Mouse (Mus musculus): ENCODE data around the gene Trim66. TPM values are rescaled to one million over a fixed set of nuclear protein-coding genes. Genes with fewer than 3 reads are reported as not detected.

The Trim66 gene
- polyA plus RNA-seq, 1 experiment, result not detected

DNA sequence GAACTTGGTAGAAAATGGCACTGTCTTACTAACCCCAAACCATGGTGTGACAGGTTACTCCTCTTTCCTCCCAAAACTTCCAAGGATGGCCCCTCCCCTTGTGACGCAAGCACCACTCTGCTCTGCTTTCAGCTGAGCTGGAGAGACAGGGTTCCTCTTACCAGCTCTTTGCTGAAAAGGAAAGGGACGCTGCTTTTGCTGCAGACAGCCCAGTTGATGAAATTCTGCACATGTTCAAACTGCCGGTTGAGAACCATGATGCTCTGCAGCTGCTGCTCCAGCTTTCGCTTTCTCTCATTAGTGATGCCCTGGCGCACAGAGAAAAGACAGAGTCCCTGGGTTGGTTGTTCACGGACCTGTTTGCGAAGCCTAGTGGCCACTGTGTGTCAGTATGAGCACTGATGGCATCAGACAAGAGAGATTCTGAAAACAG lies 27.2 kb downstream of the Trim66 start:
- WGBS, result 31% methylated on average over 7 of the region's 7 CpGs
- Histone ChIP-seq H3K27ac (ENCODE audit: insufficient read depth, low read depth, low read length) (no peak overlapping the region), H3K4me1 (ENCODE audit: control insufficient read depth, insufficient read depth, low read length) (peaks cover 18% of the 10 kb centered on the region), H3K4me3 (ENCODE audit: insufficient read depth, low read depth, low read length) (no peak overlapping the region)
- TF ChIP-seq POLR2A (IDR thresholded peaks at IDR 0.05; ENCODE audit: insufficient read depth, low read depth, low read length) (no peak), CTCF (IDR thresholded peaks at IDR 0.05; ENCODE audit: insufficient read depth, low read depth, low read length) (no peak)

DNA sequence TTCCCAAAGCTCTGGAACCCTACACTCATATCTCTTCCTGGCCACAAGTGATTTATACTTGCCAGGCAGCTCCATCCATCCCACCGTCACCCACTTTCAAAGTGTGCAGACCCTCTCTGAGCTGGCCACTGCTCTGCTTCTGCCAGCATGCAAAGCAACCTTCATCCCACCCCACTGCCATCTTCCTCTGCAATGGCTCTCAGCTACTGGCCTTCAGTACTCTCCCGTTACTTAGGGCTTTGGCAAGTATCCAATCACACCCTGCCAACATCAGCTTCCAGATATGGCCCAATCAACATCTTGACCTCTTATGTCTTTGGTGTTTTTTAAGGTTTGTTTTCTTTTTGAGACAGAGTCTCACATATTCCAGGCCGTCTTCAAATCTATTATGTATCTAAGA lies 30.0 kb downstream of the Trim66 start:
- WGBS, result 80% methylated on average over 3 of the region's 3 CpGs
- TF ChIP-seq POLR2A (IDR thresholded peaks at IDR 0.05; ENCODE audit: insufficient read depth, low read depth, low read length) (no peak), CTCF (IDR thresholded peaks at IDR 0.05; ENCODE audit: insufficient read depth, low read depth, low read length) (no peak)
- Histone ChIP-seq H3K27ac (ENCODE audit: insufficient read depth, low read depth, low read length) (no peak overlapping the region), H3K4me1 (ENCODE audit: control insufficient read depth, insufficient read depth, low read length) (no peaks in the 10 kb centered on the region), H3K4me3 (ENCODE audit: insufficient read depth, low read depth, low read length) (no peak overlapping the region)

DNA sequence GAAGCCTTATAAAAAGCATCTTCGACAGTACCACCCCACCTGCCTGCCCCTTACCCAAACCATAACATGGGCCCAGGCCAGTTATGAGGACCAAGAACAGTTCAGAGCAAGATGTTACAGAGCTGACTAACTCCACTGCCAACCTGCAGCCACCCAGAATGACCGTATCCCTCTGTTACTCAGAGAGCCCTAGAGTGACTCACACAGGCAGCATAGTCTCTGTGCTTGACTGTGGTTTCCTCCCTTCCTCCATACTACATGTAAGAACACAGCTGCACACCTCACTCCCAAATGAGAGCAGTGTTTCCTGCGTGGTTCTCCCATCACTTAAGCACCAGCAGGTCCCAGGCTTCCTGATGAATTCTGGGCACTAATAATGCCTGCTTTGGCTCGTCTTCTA lies 37.2 kb downstream of the Trim66 start:
- Histone ChIP-seq H3K4me3 (ENCODE audit: insufficient read depth, low read depth, low read length) (no peak overlapping the region), H3K4me1 (ENCODE audit: control insufficient read depth, insufficient read depth, low read length) (no peaks in the 10 kb centered on the region), H3K27ac (ENCODE audit: insufficient read depth, low read depth, low read length) (no peak overlapping the region)
- 54% methylated on average over 4 of the region's 4 CpGs for whole genome bisulfite sequencing
- TF ChIP-seq POLR2A (IDR thresholded peaks at IDR 0.05; ENCODE audit: insufficient read depth, low read depth, low read length) (no peak), CTCF (IDR thresholded peaks at IDR 0.05; ENCODE audit: insufficient read depth, low read depth, low read length) (no peak)

DNA sequence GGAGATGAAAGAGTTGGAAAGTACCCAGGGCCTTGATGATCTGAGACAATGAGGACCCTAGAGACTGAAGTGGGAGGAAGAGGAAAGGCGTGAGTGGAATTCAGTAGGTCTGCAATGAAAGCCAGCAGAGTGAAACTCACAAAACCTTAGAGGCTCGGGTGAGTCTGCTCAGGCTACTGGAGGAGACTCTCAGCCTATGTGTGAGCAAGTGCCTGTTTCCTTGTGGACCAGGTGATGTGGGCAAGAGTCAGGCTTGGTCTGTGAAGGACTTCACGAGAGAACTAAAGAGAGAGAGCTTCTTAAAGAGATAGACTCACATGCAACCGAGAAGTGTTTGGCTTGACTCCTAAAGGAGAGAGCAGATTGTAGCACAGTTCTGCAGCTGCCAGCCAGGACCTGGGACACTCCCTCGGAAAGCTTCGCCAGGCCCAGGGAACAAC lies 39.7 kb downstream of the Trim66 start:
- TF ChIP-seq POLR2A (IDR thresholded peaks at IDR 0.05; ENCODE audit: insufficient read depth, low read depth, low read length) (no peak), CTCF (IDR thresholded peaks at IDR 0.05; ENCODE audit: insufficient read depth, low read depth, low read length) (no peak)
- 48% methylated on average over 6 of the region's 6 CpGs for WGBS
- Histone ChIP-seq H3K4me3 (ENCODE audit: insufficient read depth, low read depth, low read length) (no peak overlapping the region), H3K4me1 (ENCODE audit: control insufficient read depth, insufficient read depth, low read length) (no peaks in the 10 kb centered on the region), H3K27ac (ENCODE audit: insufficient read depth, low read depth, low read length) (no peak overlapping the region)

DNA sequence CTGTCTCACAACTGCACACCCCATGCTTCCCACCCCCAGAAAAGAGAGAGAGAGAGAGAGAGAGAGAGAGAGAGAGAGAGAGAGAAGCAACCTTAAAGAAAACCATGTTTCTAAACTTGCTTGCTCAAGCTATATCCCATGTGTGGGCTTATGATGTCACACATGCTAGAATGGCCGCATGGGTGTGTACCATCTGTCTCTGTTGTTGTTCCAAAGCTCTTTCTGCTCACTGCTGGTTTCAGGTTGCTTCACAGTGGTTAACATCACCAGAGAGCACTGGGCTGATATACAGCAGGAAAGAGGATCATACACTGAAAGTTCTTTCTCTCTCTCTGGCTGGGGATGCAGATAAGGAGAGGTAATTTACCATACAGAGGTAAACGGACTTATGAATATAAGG lies 40.3 kb downstream of the Trim66 start:
- TF ChIP-seq POLR2A (IDR thresholded peaks at IDR 0.05; ENCODE audit: insufficient read depth, low read depth, low read length) (no peak), CTCF (IDR thresholded peaks at IDR 0.05; ENCODE audit: insufficient read depth, low read depth, low read length) (no peak)
- Histone ChIP-seq H3K4me3 (ENCODE audit: insufficient read depth, low read depth, low read length) (no peak overlapping the region), H3K4me1 (ENCODE audit: control insufficient read depth, insufficient read depth, low read length) (no peaks in the 10 kb centered on the region), H3K27ac (ENCODE audit: insufficient read depth, low read depth, low read length) (no peak overlapping the region)
- 64% methylated on average over 2 of the region's 2 CpGs for WGBS

DNA sequence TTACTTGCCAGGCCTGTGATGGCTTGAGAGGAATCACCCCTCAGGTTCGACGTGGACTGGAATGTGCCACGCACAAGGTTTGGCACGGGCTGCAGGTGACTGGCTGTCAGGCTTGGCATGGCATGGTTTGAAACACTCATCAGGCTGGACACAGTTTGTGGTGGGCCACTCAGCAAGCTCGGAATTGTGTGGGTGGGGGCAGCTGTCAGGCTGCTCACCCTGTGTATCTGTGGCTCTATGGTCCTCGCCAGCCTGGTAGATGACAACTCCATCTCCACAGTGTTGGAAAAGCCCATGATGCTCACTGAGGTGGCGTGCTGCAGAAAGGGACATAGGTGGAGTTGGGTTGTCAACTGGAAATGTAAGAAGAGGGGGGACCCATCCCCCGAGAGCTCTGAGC lies 47.2 kb downstream of the Trim66 start:
- TF ChIP-seq CTCF (IDR thresholded peaks at IDR 0.05; ENCODE audit: insufficient read depth, low read depth, low read length) (no peak), POLR2A (IDR thresholded peaks at IDR 0.05; ENCODE audit: insufficient read depth, low read depth, low read length) (no peak)
- 92% methylated on average over 8 of the region's 8 CpGs for WGBS
- no peak overlapping the region for H3K27ac ChIP-seq (ENCODE audit: insufficient read depth, low read depth, low read length)
- H3K4me1 ChIP-seq (ENCODE audit: control insufficient read depth, insufficient read depth, low read length), result no peaks in the 10 kb centered on the region
- H3K4me3 ChIP-seq (ENCODE audit: insufficient read depth, low read depth, low read length), result no peak overlapping the region

DNA sequence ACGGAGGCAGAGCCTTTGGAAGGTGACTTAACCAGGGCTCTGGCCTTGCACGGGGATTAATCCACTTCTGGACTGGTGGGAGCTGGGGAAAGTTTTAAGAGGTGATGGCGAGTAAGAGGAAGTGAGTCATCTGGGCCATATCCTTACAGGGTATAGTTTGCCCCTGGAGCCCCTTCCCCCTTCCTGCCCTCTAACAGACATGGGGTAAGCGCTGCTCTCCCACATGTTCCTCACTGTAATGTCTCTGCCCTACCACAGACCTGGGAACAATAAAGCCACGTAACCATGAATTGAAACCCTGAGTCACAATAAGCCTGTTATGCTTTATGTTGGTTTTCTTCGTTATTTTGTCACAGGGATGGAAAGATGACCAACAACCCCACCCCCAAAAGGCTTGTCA lies 51.4 kb downstream of the Trim66 start:
- no peak overlapping the region for H3K4me3 ChIP-seq (ENCODE audit: insufficient read depth, low read depth, low read length)
- H3K27ac ChIP-seq (ENCODE audit: insufficient read depth, low read depth, low read length), result no peak overlapping the region
- H3K4me1 ChIP-seq (ENCODE audit: control insufficient read depth, insufficient read depth, low read length), result no peaks in the 10 kb centered on the region
- TF ChIP-seq POLR2A (IDR thresholded peaks at IDR 0.05; ENCODE audit: insufficient read depth, low read depth, low read length) (no peak), CTCF (IDR thresholded peaks at IDR 0.05; ENCODE audit: insufficient read depth, low read depth, low read length) (no peak)
- 80% methylated on average over 6 of the region's 6 CpGs for WGBS

DNA sequence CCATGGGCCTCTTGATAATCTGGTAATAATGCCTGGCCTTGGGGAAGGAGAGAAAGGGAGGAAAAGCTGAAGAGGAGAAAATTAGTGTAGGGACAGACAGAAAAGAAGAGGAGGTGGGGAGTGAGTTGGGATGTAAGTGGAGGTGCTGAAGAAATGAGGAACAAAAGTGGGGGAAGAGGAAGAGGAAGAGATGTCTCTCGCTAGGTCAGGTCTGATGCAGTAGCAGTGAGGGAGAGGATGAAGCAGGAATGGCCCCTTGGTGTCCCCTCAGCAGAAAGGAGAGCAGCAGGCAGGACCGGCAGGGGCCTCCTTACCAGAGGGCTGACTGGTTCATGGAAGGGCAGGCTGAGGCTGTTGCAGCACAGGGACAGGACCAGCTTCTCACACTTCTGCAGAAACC lies 52.2 kb downstream of the Trim66 start:
- no peak for TF ChIP-seq POLR2A (IDR thresholded peaks at IDR 0.05; ENCODE audit: insufficient read depth, low read depth, low read length)
- no peak for TF ChIP-seq CTCF (IDR thresholded peaks at IDR 0.05; ENCODE audit: insufficient read depth, low read depth, low read length)
- H3K4me3 ChIP-seq (ENCODE audit: insufficient read depth, low read depth, low read length), result no peak overlapping the region
- 88% methylated on average over 2 of the region's 2 CpGs for WGBS
- H3K4me1 ChIP-seq (ENCODE audit: control insufficient read depth, insufficient read depth, low read length), result no peaks in the 10 kb centered on the region
- H3K27ac ChIP-seq (ENCODE audit: insufficient read depth, low read depth, low read length), result no peak overlapping the region

DNA sequence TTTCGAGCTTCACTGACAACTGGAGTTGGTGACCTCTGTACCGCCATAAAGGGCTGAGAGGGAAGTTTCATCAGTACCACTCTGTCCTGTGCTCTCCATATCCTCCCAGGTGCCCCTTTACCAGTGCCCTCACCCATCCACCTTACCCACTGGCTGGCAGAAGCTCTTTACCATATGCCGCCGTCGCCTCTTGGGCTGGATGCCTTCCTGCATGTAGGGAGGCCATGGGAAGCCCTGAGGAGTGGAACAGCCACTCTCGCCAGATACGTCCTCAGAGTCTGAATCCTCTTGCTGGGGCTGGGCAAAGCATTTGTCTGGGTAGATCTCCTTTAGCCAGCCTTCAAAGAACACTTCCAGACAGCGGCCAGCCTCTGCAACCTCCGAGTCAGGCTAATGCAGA lies 53.1 kb downstream of the Trim66 start:
- WGBS, result 94% methylated on average over 9 of the region's 9 CpGs
- TF ChIP-seq CTCF (IDR thresholded peaks at IDR 0.05; ENCODE audit: insufficient read depth, low read depth, low read length) (no peak), POLR2A (IDR thresholded peaks at IDR 0.05; ENCODE audit: insufficient read depth, low read depth, low read length) (no peak)
- H3K4me1 ChIP-seq (ENCODE audit: control insufficient read depth, insufficient read depth, low read length), result no peaks in the 10 kb centered on the region
- no peak overlapping the region for H3K27ac ChIP-seq (ENCODE audit: insufficient read depth, low read depth, low read length)
- H3K4me3 ChIP-seq (ENCODE audit: insufficient read depth, low read depth, low read length), result no peak overlapping the region

DNA sequence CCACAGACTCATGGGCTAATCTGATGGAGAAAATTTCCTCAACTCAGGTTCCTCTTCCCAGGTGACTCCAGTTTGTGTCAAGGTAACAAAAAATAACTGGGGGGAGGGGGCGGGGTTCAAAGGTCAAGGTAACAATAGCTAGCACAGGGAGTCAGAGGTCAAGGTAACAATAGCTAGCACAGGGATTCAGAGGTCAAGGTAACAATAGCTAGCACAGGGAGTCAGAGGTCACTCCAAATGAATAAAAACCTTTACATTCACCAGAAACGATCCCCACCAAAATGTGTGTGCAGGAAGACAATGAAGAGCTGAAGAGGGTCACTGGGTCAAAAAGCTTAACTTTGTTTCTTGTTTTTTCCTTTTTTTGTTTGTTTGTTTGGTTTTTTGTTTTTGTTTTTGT lies 59.9 kb downstream of the Trim66 start:
- TF ChIP-seq POLR2A (IDR thresholded peaks at IDR 0.05; ENCODE audit: insufficient read depth, low read depth, low read length) (no peak), CTCF (IDR thresholded peaks at IDR 0.05; ENCODE audit: insufficient read depth, low read depth, low read length) (no peak)
- no peak overlapping the region for H3K27ac ChIP-seq (ENCODE audit: insufficient read depth, low read depth, low read length)
- no peaks in the 10 kb centered on the region for H3K4me1 ChIP-seq (ENCODE audit: control insufficient read depth, insufficient read depth, low read length)
- 80% methylated on average over 2 of the region's 2 CpGs for WGBS
- H3K4me3 ChIP-seq (ENCODE audit: insufficient read depth, low read depth, low read length), result no peak overlapping the region

Measured in olfactory bulb, adult 2 months (tissue).